Mouse (Mus musculus): ENCODE measurements around the gene Zbtb16.

DNA sequence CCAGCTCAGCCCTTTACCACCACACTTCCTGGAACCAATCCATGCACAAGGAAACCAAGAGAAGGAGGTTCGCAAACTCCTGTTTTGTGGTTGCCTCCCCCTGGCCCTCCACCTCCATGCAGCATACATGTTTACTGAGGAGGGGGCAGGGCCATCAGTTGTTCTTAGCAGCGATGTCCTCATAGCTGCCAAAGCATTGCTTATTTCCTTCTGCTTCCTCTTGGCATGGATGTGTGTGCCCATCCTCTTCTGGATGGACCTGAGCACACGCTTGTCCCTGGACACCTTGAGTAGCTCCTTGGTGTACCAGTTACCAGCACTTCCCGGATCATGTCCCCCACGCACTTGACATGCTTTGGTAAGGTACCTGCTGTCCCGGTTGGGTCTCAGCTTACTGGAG lies 64.5 kb downstream of the Zbtb16 start:
- TF ChIP-seq CTCF (IDR thresholded peaks at IDR 0.05) (no peak), POLR2A (IDR thresholded peaks at IDR 0.05; ENCODE audit: insufficient read depth, low read depth, low read length) (no peak)
